Mouse (Mus musculus) hindbrain, embryonic 13.5 days (tissue): Measurements from ENCODE around the gene Klra8. TPM values are rescaled to one million over a fixed set of nuclear protein-coding genes. Genes with fewer than 3 reads are reported as not detected.
"Not testable (repeated sequence)": the region's sequence is repeated elsewhere in the genome, so short reads cannot be mapped to it uniquely, and the experiment has no call there.

Experiments used
- ATAC-seq: fragments of 200-750 bp; cut with Nextera tagmentation; 2 replicates; pipeline ENCODE4 v1.8.0; 2017; ENCODE audit warnings: moderate TSS enrichment; ENCODE audit not compliant: low FRiP score
- H3K27ac ChIP-seq: fragments of 300-500 bp; sonication (generic); 2 replicates; pipeline ENCODE4 v1.5.1; 2015; ENCODE audit warnings: inconsistent platforms, mild to moderate bottlenecking, moderate library complexity
- H3K27me3 ChIP-seq: fragments of 300-500 bp; sonication (generic); 2 replicates; pipeline ENCODE4 v1.6.1; 2015; ENCODE audit warnings: mild to moderate bottlenecking, inconsistent platforms
- H3K36me3 ChIP-seq: fragments of 300-500 bp; sonication (generic); 2 replicates; pipeline ENCODE4 v1.6.1; 2015; ENCODE audit warnings: mild to moderate bottlenecking, inconsistent platforms
- H3K4me1 ChIP-seq: fragments of 300-500 bp; sonication (generic); replicated peaks from 2 replicates; pipeline ENCODE4 v1.6.1; 2015; ENCODE audit warnings: inconsistent platforms
- H3K4me2 ChIP-seq: fragments of 300-500 bp; sonication (generic); 2 replicates; pipeline ENCODE4 v1.6.1; 2015; ENCODE audit warnings: inconsistent platforms, mild to moderate bottlenecking, moderate library complexity
- H3K4me3 ChIP-seq: fragments of 300-500 bp; sonication (generic); 2 replicates; pipeline ENCODE4 v1.5.1; 2015; ENCODE audit warnings: mild to moderate bottlenecking, inconsistent platforms
- H3K9ac ChIP-seq: fragments of 300-500 bp; sonication (generic); 2 replicates; pipeline ENCODE4 v1.6.1; 2015; ENCODE audit warnings: mild to moderate bottlenecking, inconsistent platforms
- H3K9me3 ChIP-seq: fragments of 300-500 bp; sonication (generic); 2 replicates; pipeline ENCODE4 v1.6.1; 2016; ENCODE audit warnings: inconsistent platforms
- WGBS: fragments of 180-500 bp; shearing (Covaris S2); methylation state at CpG from one replicate; pipeline ENCODE4 v1.1.7; 2015; 5-methylcytosine and 5-hydroxymethylcytosine counted together
- polyA plus RNA-seq: library from polyadenylated mRNA; unstranded; fragments of >200 nt; fragmentation: Nextera tagmentation; extraction: Ambion mirVana; gene quantifications from 2 replicates; pipeline ENCODE4 v1.2.1, GENCODE M21; 2015

Gene Klra8
- polyA plus RNA-seq = not detected in 2 replicates

DNA sequence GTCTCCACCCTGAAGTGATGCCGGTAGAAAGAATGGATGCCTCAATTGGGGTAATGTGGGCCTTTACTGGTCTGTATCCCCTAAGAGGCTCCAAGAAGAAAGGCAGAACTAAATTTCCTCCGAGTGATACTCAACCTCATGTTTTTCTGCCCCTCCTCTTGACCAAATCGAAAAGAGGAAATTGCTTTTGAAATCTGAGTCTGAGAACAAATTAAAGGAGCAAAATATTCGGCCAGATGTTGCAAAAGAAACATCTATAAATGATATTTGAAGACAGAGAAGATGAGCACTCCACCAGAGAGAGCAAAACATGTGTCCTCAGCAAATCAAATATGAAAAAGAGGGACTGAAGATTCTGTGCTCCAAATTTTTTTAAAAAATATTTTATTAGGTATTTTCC is at the start of gene Klra8:
Klra8 (minus strand) TSS at position 101 of the 400 bp plus-strand sequence.
- ATAC-seq = not testable (repeated sequence)

DNA sequence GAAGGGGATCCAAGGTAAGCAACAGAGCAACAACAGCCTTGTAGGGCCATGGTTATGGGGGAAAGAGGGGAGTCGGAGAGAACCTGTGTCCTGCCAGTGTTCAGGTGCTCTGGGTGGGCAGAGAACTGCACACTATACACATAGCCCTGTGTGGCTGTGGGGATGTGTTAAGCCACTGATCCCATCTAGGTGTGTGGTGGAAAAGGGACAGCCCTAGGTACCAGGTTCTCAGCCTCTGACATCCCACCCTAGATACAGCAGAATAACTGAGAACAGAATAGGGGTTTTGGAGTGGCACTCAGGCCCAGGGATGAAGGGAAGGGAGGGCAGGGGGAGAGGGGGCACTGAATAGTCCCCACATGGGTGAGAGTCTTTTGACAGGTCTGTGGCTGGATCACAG is 19.2 kb downstream of the Klra8 start:
- Histone ChIP-seq H3K9ac (no peak overlapping the region), H3K36me3 (no peaks in the 10 kb centered on the region), H3K27ac (no peak overlapping the region), H3K4me1 (no peaks in the 10 kb centered on the region), H3K9me3 (peaks cover 11% of the 10 kb centered on the region), H3K4me2 (no peak overlapping the region), H3K27me3 (no peaks in the 10 kb centered on the region), H3K4me3 (no peak overlapping the region)
- no peak for ATAC-seq
- WGBS = 95% methylated on average over 1 of the region's 1 CpGs

More for the DNA sequence above, at the start of gene Klra8:
- H3K4me3 ChIP-seq, H3K27me3 ChIP-seq, H3K36me3 ChIP-seq, H3K27ac ChIP-seq, H3K9ac ChIP-seq, H3K4me1 ChIP-seq, H3K4me2 ChIP-seq, H3K9me3 ChIP-seq: not testable (repeated sequence)
- 71% methylated on average over 4 of the region's 4 CpGs for WGBS

DNA sequence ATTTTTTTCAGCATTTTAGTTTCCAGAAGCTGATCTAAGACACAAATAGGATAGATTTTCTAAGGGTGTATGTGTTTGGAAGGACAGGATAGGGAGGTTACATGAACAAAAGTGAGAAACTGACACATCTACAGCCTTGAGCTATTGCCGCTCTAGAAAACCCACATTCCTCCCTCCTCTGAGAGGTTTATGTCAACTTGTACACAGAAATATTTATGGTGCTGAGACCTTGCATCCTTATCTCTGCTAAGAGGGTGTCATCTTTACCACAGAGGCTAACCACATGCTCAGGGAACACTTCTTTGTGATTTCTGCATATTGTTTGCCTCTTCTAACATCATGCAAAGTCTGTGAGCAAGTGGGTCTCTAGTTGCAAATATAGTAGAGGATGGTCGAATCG is 27.0 kb downstream of the Klra8 start:
- not testable (repeated sequence) for H3K36me3 ChIP-seq, H3K4me3 ChIP-seq, H3K27ac ChIP-seq, H3K9ac ChIP-seq, H3K4me1 ChIP-seq, ATAC-seq, H3K4me2 ChIP-seq, H3K27me3 ChIP-seq
- H3K9me3 ChIP-seq = peaks cover 21% of the 10 kb centered on the region
- 96% methylated on average over 3 of the region's 3 CpGs for WGBS

DNA sequence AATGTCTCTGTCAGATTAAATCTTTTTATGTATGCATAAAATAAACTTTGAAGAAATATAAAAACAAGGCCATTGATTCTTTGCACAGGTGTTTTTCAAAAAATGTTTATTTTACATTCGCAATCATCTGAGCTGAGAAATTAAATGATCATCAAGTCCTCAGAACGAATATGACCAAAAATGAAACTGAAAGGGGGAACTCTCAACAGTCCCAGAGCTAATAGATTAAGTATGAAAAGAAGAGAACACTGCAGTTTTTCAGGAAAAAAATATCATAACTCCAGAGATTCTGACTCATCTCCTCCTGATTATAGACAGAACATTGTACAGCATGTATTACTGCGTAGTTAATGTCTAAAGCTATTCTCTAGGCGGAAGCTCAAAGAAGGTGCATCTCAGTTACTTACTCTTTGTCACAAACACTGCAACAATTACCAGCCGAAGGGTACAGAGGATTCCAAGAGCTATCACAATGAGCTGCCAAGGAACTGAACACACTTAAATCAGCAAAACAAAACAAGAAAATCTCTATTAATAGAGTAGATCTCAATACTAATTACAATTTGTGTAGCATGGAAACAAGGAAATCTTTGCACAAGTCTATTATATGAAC is 37.3 kb downstream of the Klra8 start:
- Histone ChIP-seq H3K4me1 (no peaks in the 10 kb centered on the region), H3K27me3 (no peaks in the 10 kb centered on the region), H3K4me3 (no peak overlapping the region), H3K9ac (no peak overlapping the region), H3K36me3 (no peaks in the 10 kb centered on the region), H3K9me3 (0 out of 2 replicates have a peak, but pooled peaks cover 7% of the 10 kb centered on the region), H3K27ac (no peak overlapping the region), H3K4me2 (no peak overlapping the region)
- ATAC-seq = no peak
- WGBS = 83% methylated on average over 5 of the region's 5 CpGs

DNA sequence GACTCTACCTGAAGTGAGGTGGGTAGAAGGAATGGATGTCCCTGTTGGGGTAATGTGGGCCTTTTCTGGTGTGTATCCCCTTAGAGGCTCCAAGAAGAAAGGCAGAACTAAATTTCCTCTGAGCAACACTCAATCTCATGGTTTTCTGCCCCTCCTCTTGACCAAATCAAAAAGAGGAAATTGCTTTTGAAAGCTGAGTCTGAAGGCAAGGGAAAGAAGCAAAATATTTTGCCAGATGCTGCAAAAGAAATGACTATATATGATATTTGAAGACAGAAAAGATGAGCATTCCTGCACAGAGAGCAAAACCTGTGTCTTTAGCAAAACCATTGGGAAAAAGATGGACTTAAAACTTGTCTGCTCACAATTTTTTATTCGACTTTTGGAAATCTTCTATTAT is 62.5 kb downstream of the Klra8 start, which contains the start of gene Klra4:
Klra4 (minus strand) TSS at position 101 of the 400 bp plus-strand sequence.
- H3K36me3 ChIP-seq, H3K27ac ChIP-seq, ATAC-seq, H3K4me1 ChIP-seq, H3K4me2 ChIP-seq, H3K27me3 ChIP-seq, H3K4me3 ChIP-seq, H3K9ac ChIP-seq: not testable (repeated sequence)
- 71% methylated on average over 1 of the region's 1 CpGs for WGBS
- H3K9me3 ChIP-seq = peaks cover 29% of the 10 kb centered on the region

Other genes starting within 250 kb of the Klra8 start
- gene Klra5, start 212.2 kb downstream of the Klra8 start, polyA plus RNA-seq = not detected in 2 replicates
- gene Klra6, start 102.9 kb downstream of the Klra8 start, polyA plus RNA-seq = not detected in 2 replicates
- gene Klra4, start 62.6 kb downstream of the Klra8 start, polyA plus RNA-seq = not detected in 2 replicates
- not detected in 2 replicates for gene Klra9, start 63.2 kb upstream of the Klra8 start, polyA plus RNA-seq
- gene Klra7, start 103.4 kb upstream of the Klra8 start, polyA plus RNA-seq = not detected in 2 replicates
- not detected in 2 replicates for gene Klra10, start 152.0 kb upstream of the Klra8 start, polyA plus RNA-seq
- not detected in 2 replicates for gene Klra3, start 207.7 kb upstream of the Klra8 start, polyA plus RNA-seq